Mouse (Mus musculus): Measurements from ENCODE around the gene Dgkg.

GRCm38 (mm10) chr16:22444786-22445185, 212.2 kb downstream of the Dgkg start:
- no peak for TF ChIP-seq CTCF (IDR thresholded peaks at IDR 0.05; ENCODE audit: low read depth)
- no peak for TF ChIP-seq EP300 (IDR thresholded peaks at IDR 0.05; ENCODE audit: low read depth)

All from heart, postnatal 0 days (tissue).